Mouse (Mus musculus): ENCODE data around the gene Csnk2a2. TPM values are rescaled to one million over a fixed set of nuclear protein-coding genes. Genes with fewer than 3 reads are reported as not detected.

Csnk2a2 gene
- total and polyA plus RNA-seq, 2 experiments from 2014 or later: 9.3 to 17.5 TPM

GRCm38 (mm10) chr8:95401091-95401490 lies 88.7 kb downstream of the Csnk2a2 start:
- no peak for DNase-seq (ENCODE audit: low spot score)
- H3K4me3 ChIP-seq (ENCODE audit: low read length): no peak overlapping the region
- H3K4me2 ChIP-seq (ENCODE audit: low read depth, low read length): no peak overlapping the region
- ATAC-seq: no peak
- H3K9ac ChIP-seq (replicated peaks; ENCODE audit: low read length): no peak overlapping the region
- H3K9me3 ChIP-seq (ENCODE audit: low read length): no peaks in the 10 kb centered on the region
- H3K27ac ChIP-seq: no peak overlapping the region
- no peaks in the 10 kb centered on the region for H3K4me1 ChIP-seq (ENCODE audit: insufficient read depth, low read length)
- no peaks in the 10 kb centered on the region for H3K36me3 ChIP-seq (ENCODE audit: insufficient read depth, low read length)
- 60% methylated on average over 7 of the region's 7 CpGs for WGBS
- TF ChIP-seq CTCF (IDR thresholded peaks at IDR 0.05; ENCODE audit: low read depth): no peak
- H3K27me3 ChIP-seq (ENCODE audit: insufficient read depth, low read length): no peaks in the 10 kb centered on the region

- no peak for TF ChIP-seq CTCF (IDR thresholded peaks at IDR 0.05; ENCODE audit: low read depth)
- ATAC-seq: no peak
- Histone ChIP-seq H3K27me3 (ENCODE audit: insufficient read depth, low read length) (no peaks in the 10 kb centered on the region), H3K9ac (replicated peaks; ENCODE audit: low read length) (no peak overlapping the region), H3K9me3 (ENCODE audit: low read length) (no peaks in the 10 kb centered on the region), H3K27ac (no peak overlapping the region), H3K4me2 (ENCODE audit: low read depth, low read length) (no peak overlapping the region), H3K4me3 (ENCODE audit: low read length) (no peak overlapping the region), H3K4me1 (ENCODE audit: insufficient read depth, low read length) (no peaks in the 10 kb centered on the region), H3K36me3 (ENCODE audit: insufficient read depth, low read length) (no peaks in the 10 kb centered on the region)
- no peak for DNase-seq (ENCODE audit: low spot score)
- 82% methylated on average over 9 of the region's 9 CpGs for WGBS
Observed at GRCm38 (mm10) chr8:95399131-95399530, 90.7 kb downstream of the Csnk2a2 start.

GRCm38 (mm10) chr8:95397201-95397600 lies 92.6 kb downstream of the Csnk2a2 start:
- ATAC-seq: peak; percentile 38; the same call in 1 of the 2 replicates
- TF ChIP-seq CTCF (IDR thresholded peaks at IDR 0.05; ENCODE audit: low read depth): no peak
- no peaks in the 10 kb centered on the region for H3K4me1 ChIP-seq (ENCODE audit: insufficient read depth, low read length)
- no peak overlapping the region for H3K27ac ChIP-seq
- H3K27me3 ChIP-seq (ENCODE audit: insufficient read depth, low read length): no peaks in the 10 kb centered on the region
- WGBS: 36% methylated on average over 5 of the region's 5 CpGs
- DNase-seq (ENCODE audit: low spot score): no peak
- no peaks in the 10 kb centered on the region for H3K9me3 ChIP-seq (ENCODE audit: low read length)
- no peak overlapping the region for H3K9ac ChIP-seq (replicated peaks; ENCODE audit: low read length)
- H3K4me3 ChIP-seq (ENCODE audit: low read length): no peak overlapping the region
- H3K4me2 ChIP-seq (ENCODE audit: low read depth, low read length): no peak overlapping the region
- H3K36me3 ChIP-seq (ENCODE audit: insufficient read depth, low read length): no peaks in the 10 kb centered on the region

- Histone ChIP-seq H3K4me1 (ENCODE audit: insufficient read depth, low read length) (no peaks in the 10 kb centered on the region), H3K27ac (no peak overlapping the region), H3K36me3 (ENCODE audit: insufficient read depth, low read length) (no peaks in the 10 kb centered on the region), H3K9ac (replicated peaks; ENCODE audit: low read length) (no peak overlapping the region), H3K27me3 (ENCODE audit: insufficient read depth, low read length) (no peaks in the 10 kb centered on the region), H3K4me3 (ENCODE audit: low read length) (no peak overlapping the region), H3K9me3 (ENCODE audit: low read length) (no peaks in the 10 kb centered on the region), H3K4me2 (ENCODE audit: low read depth, low read length) (no peak overlapping the region)
- TF ChIP-seq CTCF (IDR thresholded peaks at IDR 0.05; ENCODE audit: low read depth): no peak
- 77% methylated on average over 11 of the region's 11 CpGs for WGBS
- DNase-seq (ENCODE audit: low spot score): no peak
- no peak for ATAC-seq
Observed at GRCm38 (mm10) chr8:95396752-95397151, 93.1 kb downstream of the Csnk2a2 start.

Other genes with a start within 250 kb of the Csnk2a2 start
- gene Cngb1, start 183.5 kb downstream of the Csnk2a2 start, total RNA-seq (2014; rRNA removed): 0.52 and 0.83 TPM in 2 replicates
- gene Cngb1, start 183.5 kb downstream of the Csnk2a2 start, polyA plus RNA-seq (2015; fragmentation: Nextera tagmentation; extraction: Ambion mirVana): 1.2 and 1.7 TPM in 2 replicates
- gene Tepp, start 179.5 kb downstream of the Csnk2a2 start, total RNA-seq (2014; rRNA removed): 1.4 TPM in 1 of 2 replicates, not detected in the other
- 3.1 and 3.7 TPM in 2 replicates for gene Tepp, start 179.5 kb downstream of the Csnk2a2 start, polyA plus RNA-seq (2015; fragmentation: Nextera tagmentation; extraction: Ambion mirVana)
- gene Zfp319, start 158.1 kb downstream of the Csnk2a2 start, total RNA-seq (2014; rRNA removed): 18.3 and 21.0 TPM in 2 replicates
- gene Zfp319, start 158.1 kb downstream of the Csnk2a2 start, polyA plus RNA-seq (2015; fragmentation: Nextera tagmentation; extraction: Ambion mirVana): 9.2 and 10.5 TPM in 2 replicates
- gene Usb1, start 157.8 kb downstream of the Csnk2a2 start, total RNA-seq (2014; rRNA removed): 22.8 and 68.5 TPM in 2 replicates
- gene Usb1, start 157.8 kb downstream of the Csnk2a2 start, polyA plus RNA-seq (2015; fragmentation: Nextera tagmentation; extraction: Ambion mirVana): 25.6 and 25.9 TPM in 2 replicates
- gene Mmp15, start 137.8 kb downstream of the Csnk2a2 start, total RNA-seq (2014; rRNA removed): 72.9 and 80.6 TPM in 2 replicates
- 14.0 and 14.2 TPM in 2 replicates for gene Mmp15, start 137.8 kb downstream of the Csnk2a2 start, polyA plus RNA-seq (2015; fragmentation: Nextera tagmentation; extraction: Ambion mirVana)
- 72.3 and 74.5 TPM in 2 replicates for gene Cfap20, start 55.2 kb downstream of the Csnk2a2 start, total RNA-seq (2014; rRNA removed)
- 126 and 127 TPM in 2 replicates for gene Cfap20, start 55.2 kb downstream of the Csnk2a2 start, polyA plus RNA-seq (2015; fragmentation: Nextera tagmentation; extraction: Ambion mirVana)
- gene Ccdc113, start 44.0 kb upstream of the Csnk2a2 start, total RNA-seq (2014; rRNA removed): 0.78 and 1.0 TPM in 2 replicates
- 3.2 and 5.0 TPM in 2 replicates for gene Ccdc113, start 44.0 kb upstream of the Csnk2a2 start, polyA plus RNA-seq (2015; fragmentation: Nextera tagmentation; extraction: Ambion mirVana)
- not detected in 2 replicates for gene Prss54, start 86.3 kb upstream of the Csnk2a2 start, total RNA-seq (2014; rRNA removed)
- gene Prss54, start 86.3 kb upstream of the Csnk2a2 start, polyA plus RNA-seq (2015; fragmentation: Nextera tagmentation; extraction: Ambion mirVana): not detected in 2 replicates
- gene Gins3, start 143.4 kb upstream of the Csnk2a2 start, total RNA-seq (2014; rRNA removed): 2.9 and 4.4 TPM in 2 replicates
- 5.1 and 5.9 TPM in 2 replicates for gene Gins3, start 143.4 kb upstream of the Csnk2a2 start, polyA plus RNA-seq (2015; fragmentation: Nextera tagmentation; extraction: Ambion mirVana)
- gene Ndrg4, start 186.9 kb upstream of the Csnk2a2 start, total RNA-seq (2014; rRNA removed): 936 and 1,043 TPM in 2 replicates
- gene Ndrg4, start 186.9 kb upstream of the Csnk2a2 start, polyA plus RNA-seq (2015; fragmentation: Nextera tagmentation; extraction: Ambion mirVana): 683 and 722 TPM in 2 replicates
- 17.3 and 29.5 TPM in 2 replicates for gene Setd6, start 225.8 kb upstream of the Csnk2a2 start, total RNA-seq (2014; rRNA removed)
- gene Setd6, start 225.8 kb upstream of the Csnk2a2 start, polyA plus RNA-seq (2015; fragmentation: Nextera tagmentation; extraction: Ambion mirVana): 35.8 and 38.5 TPM in 2 replicates